Mouse (Mus musculus): ENCODE results near the gene Wbp1l. TPM values are rescaled to one million over a fixed set of nuclear protein-coding genes. Genes with fewer than 3 reads are reported as not detected.

Wbp1l gene
- total and polyA plus RNA-seq, 3 experiments, result 52.9 to 70.0 TPM; not detected in 1

- H3K36me3 ChIP-seq (ENCODE audit: control insufficient read depth in 1 of 2, insufficient read depth in 2 of 2, low read length in 2 of 2), result peaks cover 0 to 7% of the 10 kb centered on the region in 2 experiments; a peak in 2 of 4 replicates
- H3K9me3 ChIP-seq (replicated peaks; ENCODE audit: insufficient read depth, low read length), result no peaks in the 10 kb centered on the region
- TF ChIP-seq ZNF384 (IDR thresholded peaks at IDR 0.05; ENCODE audit: low read depth, low read length) (no peak), CHD2 (IDR thresholded peaks at IDR 0.05; ENCODE audit: low read length) (no peak), UBTF (IDR thresholded peaks at IDR 0.05; ENCODE audit: borderline replicate concordance, insufficient read depth, low read depth, low read length) (no peak), EP300 (IDR thresholded peaks at IDR 0.05; ENCODE audit: low read depth in 1 of 2, low read length in 2 of 2) (no peak), HCFC1 (IDR thresholded peaks at IDR 0.05; ENCODE audit: low read depth, low read length) (no peak), MXI1 (IDR thresholded peaks at IDR 0.05; ENCODE audit: low read depth, low read length) (no peak), CTCF (IDR thresholded peaks at IDR 0.05 in 2 of 3, conservative IDR thresholded peaks at IDR 0.05 in 1 of 3; ENCODE audit: control insufficient read depth in 1 of 3, insufficient read depth in 1 of 3, low read depth in 2 of 3, low read length in 3 of 3, poor library complexity in 1 of 3, severe bottlenecking in 1 of 3) (no peak), POLR2AphosphoS5 (IDR thresholded peaks at IDR 0.05; ENCODE audit: borderline replicate concordance, low read depth, low read length) (no peak), GABPA (IDR thresholded peaks at IDR 0.05; ENCODE audit: low read depth, low read length) (no peak), ZKSCAN1 (IDR thresholded peaks at IDR 0.05; ENCODE audit: low read depth, low read length) (no peak), ELF1 (IDR thresholded peaks at IDR 0.05; ENCODE audit: low read depth, low read length) (no peak), MYC (IDR thresholded peaks at IDR 0.05; ENCODE audit: low read depth, low read length) (no peak), NELFE (IDR thresholded peaks at IDR 0.05; ENCODE audit: low read depth, low read length) (no peak), MAFK (IDR thresholded peaks at IDR 0.05; ENCODE audit: borderline replicate concordance, low read depth, low read length) (no peak), ZC3H11A (IDR thresholded peaks at IDR 0.05; ENCODE audit: low read depth, low read length) (no peak), POLR2AphosphoS2 (IDR thresholded peaks at IDR 0.05; ENCODE audit: low read length) (no peak), TCF12 (IDR thresholded peaks at IDR 0.05; ENCODE audit: low read depth, low read length) (no peak), ZMIZ1 (IDR thresholded peaks at IDR 0.05; ENCODE audit: low read depth, low read length) (no peak), USF2 (IDR thresholded peaks at IDR 0.05; ENCODE audit: borderline replicate concordance in 1 of 2, insufficient read depth in 1 of 2, low read depth in 1 of 2, low read length in 2 of 2) (no peak)
- H3K27ac ChIP-seq (ENCODE audit: control insufficient read depth, low read depth, low read length), result no peak overlapping the region
- H3K4me1 ChIP-seq (ENCODE audit: control insufficient read depth in 1 of 2, insufficient read depth in 2 of 2, low read length in 2 of 2), result peaks cover 11 to 12% of the 10 kb centered on the region in 2 experiments
- no peak overlapping the region for H3K4me3 ChIP-seq (ENCODE audit: control insufficient read depth in 1 of 2, insufficient read depth in 1 of 2, low read depth in 2 of 2, low read length in 2 of 2)
- no peaks in the 10 kb centered on the region for H3K27me3 ChIP-seq (ENCODE audit: control insufficient read depth in 1 of 2, insufficient read depth in 2 of 2, low read length in 2 of 2)
- no peak overlapping the region for H3K9ac ChIP-seq (ENCODE audit: control insufficient read depth, low read depth, low read length, poor library complexity, severe bottlenecking)
- H3K79me2 ChIP-seq (ENCODE audit: control insufficient read depth, insufficient read depth, low read length, poor library complexity), result no peaks in the 10 kb centered on the region
- DNase-seq (ENCODE audit: low read depth, low spot score), result no peak
Observed at GRCm38 (mm10) chr19:46558631-46559030, 40.3 kb upstream of the Wbp1l start.

GRCm38 (mm10) chr19:46562132-46562531 is 36.8 kb upstream of the Wbp1l start:
- H3K9ac ChIP-seq (ENCODE audit: control insufficient read depth, low read depth, low read length, poor library complexity, severe bottlenecking), result no peak overlapping the region
- TF ChIP-seq SMC3 (IDR thresholded peaks at IDR 0.05; ENCODE audit: low read depth, low read length) (peak; percentile 77), NELFE (IDR thresholded peaks at IDR 0.05; ENCODE audit: low read depth, low read length) (no peak), MYC (IDR thresholded peaks at IDR 0.05; ENCODE audit: low read depth, low read length) (peak; percentile 98), SIN3A (IDR thresholded peaks at IDR 0.05; ENCODE audit: low read length) (peak; percentile 59), ZC3H11A (IDR thresholded peaks at IDR 0.05; ENCODE audit: low read depth, low read length) (peak; percentile 52), EP300 (IDR thresholded peaks at IDR 0.05; ENCODE audit: low read depth in 1 of 2, low read length in 2 of 2) (no peak), POLR2AphosphoS5 (IDR thresholded peaks at IDR 0.05; ENCODE audit: borderline replicate concordance, low read depth, low read length) (no peak), TBP (IDR thresholded peaks at IDR 0.05; ENCODE audit: low read depth, low read length) (0 out of 2 replicates have a peak, but pooled peaks have one; percentile 13), KAT2A (conservative IDR thresholded peaks at IDR 0.05; ENCODE audit: low read depth, low read length) (no peak), HCFC1 (IDR thresholded peaks at IDR 0.05; ENCODE audit: low read depth, low read length) (0 out of 2 replicates have a peak, but pooled peaks have one; percentile 9), CTCF (IDR thresholded peaks at IDR 0.05 in 2 of 3, conservative IDR thresholded peaks at IDR 0.05 in 1 of 3; ENCODE audit: control insufficient read depth in 1 of 3, insufficient read depth in 1 of 3, low read depth in 2 of 3, low read length in 3 of 3, poor library complexity in 1 of 3, severe bottlenecking in 1 of 3) (peak; percentile 76 to 91 (median 79)), RAD21 (IDR thresholded peaks at IDR 0.05; ENCODE audit: low read depth, low read length) (peak; percentile 54), MYB (IDR thresholded peaks at IDR 0.05; ENCODE audit: low read depth, low read length) (no peak), MXI1 (IDR thresholded peaks at IDR 0.05; ENCODE audit: low read depth, low read length) (peak; percentile 74; the same call in 1 of the 2 replicates)
- H3K27ac ChIP-seq (ENCODE audit: control insufficient read depth, low read depth, low read length), result no peak overlapping the region

More at GRCm38 (mm10) chr19:46562132-46562531, 36.8 kb upstream of the Wbp1l start:
- Histone ChIP-seq H3K9me3 (replicated peaks; ENCODE audit: insufficient read depth, low read length) (no peaks in the 10 kb centered on the region), H3K27me3 (ENCODE audit: control insufficient read depth in 1 of 2, insufficient read depth in 2 of 2, low read length in 2 of 2) (no peaks in the 10 kb centered on the region), H3K79me2 (ENCODE audit: control insufficient read depth, insufficient read depth, low read length, poor library complexity) (no peaks in the 10 kb centered on the region; the same call in 1 of the 2 replicates), H3K36me3 (ENCODE audit: control insufficient read depth in 1 of 2, insufficient read depth in 2 of 2, low read length in 2 of 2) (no peaks in the 10 kb centered on the region), H3K4me1 (ENCODE audit: control insufficient read depth in 1 of 2, insufficient read depth in 2 of 2, low read length in 2 of 2) (peaks cover 0 to 3% of the 10 kb centered on the region in 2 experiments; a peak in 1 of 4 replicates), H3K4me3 (ENCODE audit: control insufficient read depth in 1 of 2, insufficient read depth in 1 of 2, low read depth in 2 of 2, low read length in 2 of 2) (no peak overlapping the region)
- peak; percentile 87 for DNase-seq (ENCODE audit: low read depth, low spot score)

All from MEL (cell line).